ENCODE assay signal across 26 mouse cellular contexts in the genomic region with DNA sequence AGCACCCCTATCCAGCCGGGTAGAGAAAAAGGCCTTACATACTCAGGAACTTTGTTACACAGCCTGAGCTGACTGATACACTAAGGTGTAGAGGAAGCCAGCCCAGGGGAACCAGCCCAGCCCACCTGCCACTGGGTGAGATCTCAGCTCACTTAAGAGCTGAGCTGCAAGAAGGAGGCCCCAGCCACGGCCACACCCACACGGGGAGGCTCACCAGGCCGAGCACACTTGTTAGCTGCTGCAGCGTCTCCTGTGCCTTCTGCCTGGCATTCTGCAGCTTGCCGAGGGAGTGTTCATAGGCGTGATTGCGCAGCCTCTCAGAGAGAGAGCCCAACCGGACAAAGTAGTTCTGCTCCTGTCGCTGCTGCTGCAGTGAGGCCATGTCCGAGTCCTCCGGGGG. TPM values are rescaled to one million over a fixed set of nuclear protein-coding genes. Genes with fewer than 3 reads are reported as not detected.
DNase-seq lines count a peak whose midpoint lies in the region; ATAC-seq and TF ChIP-seq lines count a peak whose summit lies in the region.
"Had no signal": no experiment of that assay in that cellular context is flagged by ENCODE, and none has a peak within 500 bp of the region (broad histone marks: within the 10 kb centered on the region; RNA-seq: fewer than 3 reads in every experiment).

No protein-coding gene starts in this region.

- H3K4me1 ChIP-seq in hindbrain, embryonic 10.5 days (replicated peaks): peaks cover 16% of the 10 kb centered on the region
- H3K4me1 ChIP-seq in hindbrain, embryonic 14.5 days (replicated peaks; ENCODE audit: control insufficient read depth, insufficient read depth, low read length): 0 out of 2 replicates have a peak, but pooled peaks cover 8% of the 10 kb centered on the region
- peaks cover 23% of the 10 kb centered on the region for H3K4me1 ChIP-seq in intestine, embryonic 15.5 days (replicated peaks)
- H3K4me1 ChIP-seq in liver, postnatal 0 days (ENCODE audit: insufficient read depth): peaks cover 27% of the 10 kb centered on the region
- H3K4me1 ChIP-seq in midbrain, embryonic 15.5 days: peaks cover 11% of the 10 kb centered on the region

- H3K4me2 ChIP-seq in hindbrain, embryonic 14.5 days (replicated peaks): no peak overlapping the region
- H3K4me2 ChIP-seq in intestine, embryonic 15.5 days (replicated peaks): 0 out of 2 replicates have a peak overlapping the region, but pooled peaks have one; percentile 1
- peak overlapping the region; percentile 3; the same call in 1 of the 2 replicates for H3K4me2 ChIP-seq in liver, postnatal 0 days (ENCODE audit: low read depth, low read length)
- H3K4me2 ChIP-seq in midbrain, embryonic 15.5 days: no peak overlapping the region
- H3K4me2 ChIP-seq: forebrain, embryonic 12.5 days; heart, embryonic 15.5 days; midbrain, embryonic 13.5 days; neural tube, embryonic 13.5 days had no signal

- H3K9me3 ChIP-seq in hindbrain, embryonic 10.5 days: no peaks in the 10 kb centered on the region
- H3K9me3 ChIP-seq in hindbrain, embryonic 14.5 days (ENCODE audit: control insufficient read depth, low read length): no peaks in the 10 kb centered on the region
- H3K9me3 ChIP-seq in intestine, embryonic 15.5 days: no peaks in the 10 kb centered on the region
- H3K9me3 ChIP-seq in liver, postnatal 0 days (ENCODE audit: low read length): no peaks in the 10 kb centered on the region
- H3K9me3 ChIP-seq in midbrain, embryonic 15.5 days: no peaks in the 10 kb centered on the region
- H3K9me3 ChIP-seq: forebrain, embryonic 12.5 days; heart, embryonic 15.5 days; midbrain, embryonic 13.5 days; neural tube, embryonic 13.5 days had no signal

- TF ChIP-seq CTCF in liver, postnatal 0 days (IDR thresholded peaks at IDR 0.05; ENCODE audit: low read depth): no peak

- 0 out of 2 replicates have a peak overlapping the region, but pooled peaks have one; percentile 12 for H3K27ac ChIP-seq in hindbrain, embryonic 10.5 days
- H3K27ac ChIP-seq in hindbrain, embryonic 14.5 days: no peak overlapping the region
- H3K27ac ChIP-seq in intestine, embryonic 15.5 days: no peak overlapping the region; the same call in 1 of the 2 replicates
- H3K27ac ChIP-seq in liver, postnatal 0 days (ENCODE audit: low read depth): no peak overlapping the region
- no peak overlapping the region for H3K27ac ChIP-seq in midbrain, embryonic 15.5 days
- H3K27ac ChIP-seq: forebrain, embryonic 12.5 days; heart, adult 2 months; heart, embryonic 15.5 days; hindbrain, postnatal 0 days; midbrain, embryonic 13.5 days; neural tube, embryonic 13.5 days had no signal

- peaks cover 60% of the 10 kb centered on the region for H3K36me3 ChIP-seq in hindbrain, embryonic 10.5 days
- H3K36me3 ChIP-seq in hindbrain, embryonic 14.5 days (replicated peaks; ENCODE audit: control insufficient read depth, insufficient read depth): no peaks in the 10 kb centered on the region
- peaks cover 44% of the 10 kb centered on the region for H3K36me3 ChIP-seq in intestine, embryonic 15.5 days
- peaks cover 59% of the 10 kb centered on the region for H3K36me3 ChIP-seq in liver, postnatal 0 days (replicated peaks; ENCODE audit: insufficient read depth, low read length)
- no peaks in the 10 kb centered on the region for H3K36me3 ChIP-seq in midbrain, embryonic 15.5 days (replicated peaks)

- TF ChIP-seq EP300 in liver, postnatal 0 days (IDR thresholded peaks at IDR 0.05; ENCODE audit: low read depth): no peak

- no peak overlapping the region for H3K4me3 ChIP-seq in hindbrain, embryonic 10.5 days
- H3K4me3 ChIP-seq in hindbrain, embryonic 14.5 days (replicated peaks; ENCODE audit: low read length): no peak overlapping the region
- no peak overlapping the region for H3K4me3 ChIP-seq in intestine, embryonic 15.5 days (replicated peaks)
- H3K4me3 ChIP-seq in liver, postnatal 0 days (ENCODE audit: low read depth, low read length): no peak overlapping the region
- H3K4me3 ChIP-seq in midbrain, embryonic 15.5 days: no peak overlapping the region
- H3K4me3 ChIP-seq: forebrain, embryonic 12.5 days; heart, adult 2 months; heart, embryonic 15.5 days; midbrain, embryonic 13.5 days; neural tube, embryonic 13.5 days had no signal

- ATAC-seq in hindbrain, embryonic 14.5 days (ENCODE audit: low FRiP score): no peak
- ATAC-seq in intestine, embryonic 15.5 days: no peak
- no peak for ATAC-seq in liver, postnatal 0 days
- ATAC-seq in CD4-positive, CD25-positive, alpha-beta regulatory T cell, adult 4 months: no peak
- no peak for ATAC-seq in midbrain, embryonic 15.5 days (replicated peaks)
- ATAC-seq: activated CD4-positive, CD25-positive, alpha-beta regulatory T cell, adult 4 months; hindbrain, postnatal 0 days; midbrain, embryonic 13.5 days had no signal

- 90% methylated on average over 12 of the region's 12 CpGs for WGBS in hindbrain, embryonic 10.5 days
- WGBS in hindbrain, embryonic 14.5 days: 94% methylated on average over 12 of the region's 12 CpGs
- WGBS in intestine, embryonic 15.5 days: 77% methylated on average over 12 of the region's 12 CpGs
- WGBS in liver, postnatal 0 days (ENCODE audit: insufficient replicate concordance): 80% methylated on average over 12 of the region's 12 CpGs
- WGBS in midbrain, embryonic 15.5 days: 92% methylated on average over 12 of the region's 12 CpGs

- no peak overlapping the region for H3K9ac ChIP-seq in hindbrain, embryonic 14.5 days
- H3K9ac ChIP-seq in intestine, embryonic 15.5 days: no peak overlapping the region
- no peak overlapping the region for H3K9ac ChIP-seq in liver, postnatal 0 days (replicated peaks)
- no peak overlapping the region for H3K9ac ChIP-seq in midbrain, embryonic 15.5 days
- H3K9ac ChIP-seq: forebrain, embryonic 12.5 days; heart, embryonic 15.5 days; midbrain, embryonic 13.5 days; neural tube, embryonic 13.5 days had no signal

- no peak for DNase-seq in hindbrain, embryonic 10.5 days (ENCODE audit: low spot score)
- DNase-seq in hindbrain, embryonic 14.5 days (ENCODE audit: low spot score): no peak
- peak; percentile 55 for DNase-seq in ES-CJ7 (ENCODE audit: low read depth, low spot score)
- no peak for DNase-seq in liver, postnatal 0 days
- no peak for DNase-seq in heart, adult 9 months (ENCODE audit: low spot score in 2 of 2)
- DNase-seq: adrenal gland, postnatal 36 days; cerebellum, adult 18-20 months; cerebellum, postnatal 36 days; gastrocnemius, postnatal 14 days; heart, adult 2 months; heart, postnatal 4 days; kidney, adult 2 months; right cerebral cortex, adult 18-20 months had no signal

- H3K27me3 ChIP-seq in hindbrain, embryonic 10.5 days (ENCODE audit: insufficient read depth, poor library complexity, severe bottlenecking): no peaks in the 10 kb centered on the region
- no peaks in the 10 kb centered on the region for H3K27me3 ChIP-seq in hindbrain, embryonic 14.5 days (ENCODE audit: control insufficient read depth, insufficient read depth, low read length)
- H3K27me3 ChIP-seq in intestine, embryonic 15.5 days (replicated peaks): no peaks in the 10 kb centered on the region
- H3K27me3 ChIP-seq in liver, postnatal 0 days (ENCODE audit: insufficient read depth, low read length): no peaks in the 10 kb centered on the region
- H3K27me3 ChIP-seq in midbrain, embryonic 15.5 days (replicated peaks): no peaks in the 10 kb centered on the region
- H3K27me3 ChIP-seq: CH12.LX; forebrain, embryonic 12.5 days; heart, embryonic 15.5 days; midbrain, embryonic 13.5 days; neural tube, embryonic 13.5 days had no signal

RNA-seq across cellular contexts. Expression of gene Ticam1, which starts 4.6 kb away (rescaled TPM):
- polyA plus RNA-seq in hindbrain, embryonic 10.5 days (2016; fragmentation: Nextera tagmentation; extraction: Ambion mirVana): 2.4 and 2.6 TPM in 2 replicates
- 1.4 and 1.5 TPM in 2 replicates for polyA plus RNA-seq in hindbrain, embryonic 14.5 days (2014; fragmentation: Nextera tagmentation; extraction: Ambion mirVana)
- polyA plus RNA-seq in intestine, embryonic 15.5 days (2015; fragmentation: Nextera tagmentation; extraction: Ambion mirVana): 11.3 and 13.3 TPM in 2 replicates
- 2.6 and 3.1 TPM in 2 replicates for polyA plus RNA-seq in liver, postnatal 0 days (2015; fragmentation: Nextera tagmentation; extraction: Ambion mirVana)
- 10 to 100 TPM in 1 of 2 experiments, 1 to 10 TPM in 1; 8.9 to 11.6 TPM for polyA plus RNA-seq in CD4-positive, CD25-positive, alpha-beta regulatory T cell, adult 4 months (2017; shearing (Covaris generic))
- polyA plus RNA-seq in midbrain, embryonic 15.5 days (2015; fragmentation: Nextera tagmentation; extraction: Ambion mirVana): 1.2 and 1.5 TPM in 2 replicates

RNA-seq across cellular contexts. Expression of gene Plin3, which starts 11.5 kb away (rescaled TPM):
- polyA plus RNA-seq in hindbrain, embryonic 10.5 days (2016; fragmentation: Nextera tagmentation; extraction: Ambion mirVana): 50.9 and 61.6 TPM in 2 replicates
- polyA plus RNA-seq in hindbrain, embryonic 14.5 days (2014; fragmentation: Nextera tagmentation; extraction: Ambion mirVana): 13.9 and 16.4 TPM in 2 replicates
- 153 and 195 TPM in 2 replicates for polyA plus RNA-seq in intestine, embryonic 15.5 days (2015; fragmentation: Nextera tagmentation; extraction: Ambion mirVana)
- 25.8 and 26.8 TPM in 2 replicates for polyA plus RNA-seq in liver, postnatal 0 days (2015; fragmentation: Nextera tagmentation; extraction: Ambion mirVana)
- polyA plus RNA-seq in CD4-positive, CD25-positive, alpha-beta regulatory T cell, adult 4 months (2017; shearing (Covaris generic)): 10 to 100 TPM; 31.8 to 32.1 TPM
- 12.0 and 13.3 TPM in 2 replicates for polyA plus RNA-seq in midbrain, embryonic 15.5 days (2015; fragmentation: Nextera tagmentation; extraction: Ambion mirVana)

RNA-seq across cellular contexts. Expression of gene Arrdc5, which starts 18.9 kb away (rescaled TPM):
- polyA plus RNA-seq in hindbrain, embryonic 10.5 days (2016; fragmentation: Nextera tagmentation; extraction: Ambion mirVana): not detected in 2 replicates
- polyA plus RNA-seq in hindbrain, embryonic 14.5 days (2014; fragmentation: Nextera tagmentation; extraction: Ambion mirVana): not detected in 2 replicates
- polyA plus RNA-seq in intestine, embryonic 15.5 days (2015; fragmentation: Nextera tagmentation; extraction: Ambion mirVana): not detected in 2 replicates
- not detected in 2 replicates for polyA plus RNA-seq in liver, postnatal 0 days (2015; fragmentation: Nextera tagmentation; extraction: Ambion mirVana)
- polyA plus RNA-seq in CD4-positive, CD25-positive, alpha-beta regulatory T cell, adult 4 months (2017; shearing (Covaris generic)): not detected
- not detected in 2 replicates for polyA plus RNA-seq in midbrain, embryonic 15.5 days (2015; fragmentation: Nextera tagmentation; extraction: Ambion mirVana)
- polyA plus RNA-seq: activated CD4-positive, CD25-positive, alpha-beta regulatory T cell, adult 4 months; forebrain, embryonic 12.5 days; heart, adult 2 months; heart, embryonic 15.5 days; hindbrain, postnatal 0 days; kidney, adult 2 months; limb, embryonic 14.5 days; lung, embryonic 16.5 days; midbrain, embryonic 13.5 days; neural tube, embryonic 13.5 days; small intestine, adult 2 months had no signal

RNA-seq across cellular contexts. Expression of gene Uhrf1, which starts 21.9 kb away (rescaled TPM):
- 196 and 300 TPM in 2 replicates for polyA plus RNA-seq in hindbrain, embryonic 10.5 days (2016; fragmentation: Nextera tagmentation; extraction: Ambion mirVana)
- 14.1 and 15.9 TPM in 2 replicates for polyA plus RNA-seq in hindbrain, embryonic 14.5 days (2014; fragmentation: Nextera tagmentation; extraction: Ambion mirVana)
- polyA plus RNA-seq in intestine, embryonic 15.5 days (2015; fragmentation: Nextera tagmentation; extraction: Ambion mirVana): 124 and 125 TPM in 2 replicates
- polyA plus RNA-seq in liver, postnatal 0 days (2015; fragmentation: Nextera tagmentation; extraction: Ambion mirVana): 37.8 and 43.5 TPM in 2 replicates
- 10 to 100 TPM in 1 of 2 experiments, 1 to 10 TPM in 1; 8.5 to 28.4 TPM for polyA plus RNA-seq in CD4-positive, CD25-positive, alpha-beta regulatory T cell, adult 4 months (2017; shearing (Covaris generic))
- 19.2 and 20.8 TPM in 2 replicates for polyA plus RNA-seq in midbrain, embryonic 15.5 days (2015; fragmentation: Nextera tagmentation; extraction: Ambion mirVana)

RNA-seq across cellular contexts. Expression of gene Fem1a, which starts 24.6 kb away (rescaled TPM):
- polyA plus RNA-seq in hindbrain, embryonic 10.5 days (2016; fragmentation: Nextera tagmentation; extraction: Ambion mirVana): 13.3 and 15.5 TPM in 2 replicates
- 21.0 and 21.8 TPM in 2 replicates for polyA plus RNA-seq in hindbrain, embryonic 14.5 days (2014; fragmentation: Nextera tagmentation; extraction: Ambion mirVana)
- polyA plus RNA-seq in intestine, embryonic 15.5 days (2015; fragmentation: Nextera tagmentation; extraction: Ambion mirVana): 12.5 and 12.8 TPM in 2 replicates
- 5.1 and 5.2 TPM in 2 replicates for polyA plus RNA-seq in liver, postnatal 0 days (2015; fragmentation: Nextera tagmentation; extraction: Ambion mirVana)
- polyA plus RNA-seq in CD4-positive, CD25-positive, alpha-beta regulatory T cell, adult 4 months (2017; shearing (Covaris generic)): 1 to 10 TPM; 4.4 to 5.5 TPM
- polyA plus RNA-seq in midbrain, embryonic 15.5 days (2015; fragmentation: Nextera tagmentation; extraction: Ambion mirVana): 20.1 and 20.5 TPM in 2 replicates

Comparison
In these comparisons a context has a peak if more than half of its experiments do, and no peak if none do; other contexts are left out.
1. H3K4me2 ChIP-seq: peak in intestine, embryonic 15.5 days (single experiment) and liver, postnatal 0 days (single experiment); none in hindbrain, embryonic 14.5 days (single experiment) and midbrain, embryonic 15.5 days (single experiment).